Mouse (Mus musculus) CH12.LX (cell line): ENCODE data around the gene Parp9. TPM values are rescaled to one million over a fixed set of nuclear protein-coding genes. Genes with fewer than 3 reads are reported as not detected.

ENCODE experiments used
- DNase-seq: peaks from one replicate; pipeline ENCODE4 v3.0.0-alpha.2; 2013; ENCODE audit errors: extremely low read depth
- H3K27ac ChIP-seq: 2 replicates; pipeline ENCODE4 v1.5.1; 2012; ENCODE audit warnings: low read depth, mild to moderate bottlenecking, control low read depth, moderate library complexity; ENCODE audit not compliant: insufficient read depth
- H3K27me3 ChIP-seq: replicated peaks from 2 replicates; pipeline ENCODE3; 2012; ENCODE audit warnings: inconsistent platforms
- H3K36me3 ChIP-seq, 2 experiments: replicated peaks in 1 of 2; 2 replicates each; pipeline versions ENCODE3 to v1.6.1; 2012; ENCODE audit warnings: inconsistent platforms in 1 of 2, low read length in 1 of 2, mild to moderate bottlenecking in 1 of 2, mixed read lengths in 1 of 2, moderate library complexity in 1 of 2; ENCODE audit not compliant: control insufficient read depth in 1 of 2, insufficient read depth in 1 of 2
- H3K4me1 ChIP-seq, 2 experiments: 2 replicates each; pipeline ENCODE4 v1.6.1; 2012; ENCODE audit warnings: inconsistent platforms in 1 of 2, moderate library complexity in 1 of 2; ENCODE audit not compliant: insufficient read depth in 2 of 2, control insufficient read depth in 1 of 2
- H3K4me2 ChIP-seq: 2 replicates; pipeline ENCODE4 v1.6.1; 2012; ENCODE audit warnings: low read depth, mild to moderate bottlenecking, control low read depth; ENCODE audit not compliant: poor library complexity, insufficient read depth, severe bottlenecking
- H3K4me3 ChIP-seq, 3 experiments: fragments of 150-350 bp in 1 of 3; sonication (generic) in 1 of 3; replicated peaks in 1 of 3; 2 replicates each; pipeline versions ENCODE3 to v1.5.1; 2011 to 2012; ENCODE audit warnings: low read depth in 2 of 3, low read length in 2 of 3, mild to moderate bottlenecking in 2 of 3, moderate library complexity in 2 of 3, control low read depth in 1 of 3, improper control_type of control experiment in 1 of 3, inconsistent platforms in 1 of 3, mixed read lengths in 1 of 3; ENCODE audit not compliant: poor library complexity in 1 of 3
- H3K79me2 ChIP-seq: replicated peaks from 2 replicates; pipeline ENCODE4 v1.6.1; 2012; ENCODE audit warnings: mild to moderate bottlenecking, moderate library complexity; ENCODE audit not compliant: control insufficient read depth, poor library complexity, insufficient read depth, severe bottlenecking; ENCODE audit errors: extremely low read depth
- H3K9ac ChIP-seq: 2 replicates; pipeline ENCODE4 v1.6.1; 2012; ENCODE audit warnings: low read depth, mild to moderate bottlenecking, control low read depth, moderate library complexity; ENCODE audit not compliant: insufficient read depth
- H3K9me3 ChIP-seq: replicated peaks from 2 replicates; pipeline ENCODE3; 2012; ENCODE audit warnings: low read length, inconsistent platforms, mixed read lengths
- BHLHE40 ChIP-seq: IDR thresholded peaks from 2 replicates; pipeline ENCODE4 v1.6.1; 2011; ENCODE audit warnings: mild to moderate bottlenecking, low read depth, low read length, improper control_type of control experiment
- CHD1 ChIP-seq: IDR thresholded peaks from 2 replicates; pipeline ENCODE4 v1.6.1; 2012; ENCODE audit warnings: low read depth, low read length, improper control_type of control experiment, inconsistent platforms
- CTCF ChIP-seq, 2 experiments: IDR thresholded peaks in 1 of 2; conservative IDR thresholded peaks in 1 of 2; 2 replicates each; pipeline ENCODE4 v1.5.1; 2011 to 2012; ENCODE audit warnings: low read depth in 2 of 2, low read length in 2 of 2, improper control_type of control experiment in 1 of 2, inconsistent platforms in 1 of 2, mild to moderate bottlenecking in 1 of 2, moderate library complexity in 1 of 2
- E2F4 ChIP-seq: IDR thresholded peaks from 2 replicates; pipeline ENCODE4 v1.6.1; 2011; ENCODE audit warnings: low read depth, low read length, improper control_type of control experiment; ENCODE audit not compliant: insufficient replicate concordance
- ELF1 ChIP-seq: IDR thresholded peaks from 2 replicates; pipeline ENCODE4 v1.6.1; 2014; ENCODE audit warnings: low read depth, mild to moderate bottlenecking, inconsistent platforms, low read length, improper control_type of control experiment
- EP300 ChIP-seq: IDR thresholded peaks from 2 replicates; pipeline ENCODE4 v1.6.1; 2011; ENCODE audit warnings: low read length, improper control_type of control experiment
- HCFC1 ChIP-seq: IDR thresholded peaks from 2 replicates; pipeline ENCODE4 v1.6.1; 2012; ENCODE audit warnings: low read depth, mild to moderate bottlenecking, inconsistent platforms, low read length, improper control_type of control experiment
- IRF4 ChIP-seq: IDR thresholded peaks from 2 replicates; pipeline ENCODE4 v1.6.1; 2014; ENCODE audit warnings: low read depth, mild to moderate bottlenecking, inconsistent platforms, low read length, improper control_type of control experiment
- MAFK ChIP-seq: IDR thresholded peaks from 2 replicates; pipeline ENCODE4 v1.6.1; 2011; ENCODE audit warnings: low read length, improper control_type of control experiment; ENCODE audit not compliant: insufficient replicate concordance
- MAZ ChIP-seq: IDR thresholded peaks from 2 replicates; pipeline ENCODE4 v1.6.1; 2012; ENCODE audit warnings: low read depth, mild to moderate bottlenecking, inconsistent platforms, low read length, improper control_type of control experiment, moderate library complexity
- MYC ChIP-seq: IDR thresholded peaks from 2 replicates; pipeline ENCODE4 v1.6.1; 2011; ENCODE audit warnings: low read depth, mild to moderate bottlenecking, improper control_type of control experiment, low read length
- NRF1 ChIP-seq: IDR thresholded peaks from 2 replicates; pipeline ENCODE4 v1.6.1; 2014; ENCODE audit warnings: low read depth, mild to moderate bottlenecking, inconsistent platforms, low read length, improper control_type of control experiment, moderate library complexity
- PAX5 ChIP-seq: IDR thresholded peaks from 2 replicates; pipeline ENCODE4 v1.6.1; 2012; ENCODE audit warnings: low read length, inconsistent platforms, mixed read lengths
- POLR2A ChIP-seq: IDR thresholded peaks from 2 replicates; pipeline ENCODE4 v1.6.1; 2011; ENCODE audit warnings: low read depth, mild to moderate bottlenecking, improper control_type of control experiment, low read length
- RAD21 ChIP-seq: IDR thresholded peaks from 2 replicates; pipeline ENCODE4 v1.6.1; 2011; ENCODE audit warnings: low read depth, mild to moderate bottlenecking, low read length, improper control_type of control experiment, moderate library complexity
- RCOR1 ChIP-seq: conservative IDR thresholded peaks from 2 replicates; pipeline ENCODE4 v1.6.1; 2012; ENCODE audit warnings: low read depth, mild to moderate bottlenecking, inconsistent platforms, low read length, improper control_type of control experiment
- SIN3A ChIP-seq: IDR thresholded peaks from 2 replicates; pipeline ENCODE4 v1.6.1; 2012; ENCODE audit warnings: low read length, improper control_type of control experiment, inconsistent platforms
- SMC3 ChIP-seq: IDR thresholded peaks from 2 replicates; pipeline ENCODE4 v1.6.1; 2011; ENCODE audit warnings: low read depth, low read length, improper control_type of control experiment
- TBP ChIP-seq: conservative IDR thresholded peaks from 2 replicates; pipeline ENCODE4 v1.6.1; 2011; ENCODE audit warnings: low read depth, low read length, improper control_type of control experiment
- TCF12 ChIP-seq: IDR thresholded peaks from 2 replicates; pipeline ENCODE4 v1.6.1; 2014; ENCODE audit warnings: low read depth, mild to moderate bottlenecking, inconsistent platforms, low read length, improper control_type of control experiment
- USF1 ChIP-seq: IDR thresholded peaks from 2 replicates; pipeline ENCODE4 v1.6.1; 2014; ENCODE audit warnings: low read depth, mild to moderate bottlenecking, inconsistent platforms, low read length, improper control_type of control experiment
- USF2 ChIP-seq: conservative IDR thresholded peaks from 2 replicates; pipeline ENCODE4 v1.6.1; 2011; ENCODE audit warnings: low read depth, low read length, improper control_type of control experiment
- ZKSCAN1 ChIP-seq: IDR thresholded peaks from 2 replicates; pipeline ENCODE4 v1.6.1; 2012; ENCODE audit warnings: low read depth, inconsistent platforms, low read length, improper control_type of control experiment, borderline replicate concordance
- ZMIZ1 ChIP-seq: IDR thresholded peaks from 2 replicates; pipeline ENCODE4 v1.6.1; 2012; ENCODE audit warnings: low read depth, mild to moderate bottlenecking, inconsistent platforms, low read length, improper control_type of control experiment
- ZNF384 ChIP-seq: IDR thresholded peaks from 2 replicates; pipeline ENCODE4 v1.6.1; 2012; ENCODE audit warnings: low read depth, low read length, improper control_type of control experiment, inconsistent platforms
- dilution Hi-C: fragments of 300-500 bp; cut with MboI; formaldehyde crosslinking; loops from 2 replicates; pipeline ENCODE4 v1.14.3; 2020; ENCODE audit warnings: low sequenced_read_pairs; ENCODE audit not compliant: extremely low pct_unique_long_range_greater_than_20kb, extremely low pct_ligation_motif_present
- in situ Hi-C: fragments of 300-500 bp; cut with MboI; formaldehyde crosslinking; loops from 3 replicates; pipeline ENCODE4 v1.14.3; 2019; ENCODE audit warnings: low sequenced_read_pairs, low pct_ligation_motif_present, low pct_unique_long_range_greater_than_20kb, mixed read lengths
- polyA plus RNA-seq: library from polyadenylated mRNA; unstranded; fragments of >175 nt; gene quantifications from 2 replicates; pipeline ENCODE4 v1.2.1, GENCODE M21; 2012; ENCODE audit warnings: low read depth; ENCODE audit not compliant: insufficient read length
- total RNA-seq, 2 experiments: library from RNA; depleted of rRNA; stranded (reverse); fragments of 300-350 nt in 1 of 2; fragments of >200 nt in 1 of 2; gene quantifications; 2 replicates each; pipeline ENCODE4 v1.2.3; 2012 to 2014

The Parp9 gene
- total and polyA plus RNA-seq, 3 experiments: 30.3 to 53.1 (median 33.2) TPM

- H3K27ac ChIP-seq: no peak overlapping the region
- H3K4me2 ChIP-seq: no peak overlapping the region
- in situ Hi-C loops: no loop called here
- H3K9me3 ChIP-seq: no peaks in the 10 kb centered on the region
- H3K4me1 ChIP-seq: peaks cover 3 to 21% of the 10 kb centered on the region in 2 experiments; a peak in 3 of 4 replicates
- no peaks in the 10 kb centered on the region; the same call in 1 of the 2 replicates for H3K79me2 ChIP-seq
- H3K4me3 ChIP-seq: no peak overlapping the region
- TF ChIP-seq NRF1: no peak
- no peak for TF ChIP-seq CTCF (conservative IDR thresholded peaks at IDR 0.05 in 1 of 2, IDR thresholded peaks at IDR 0.05 in 1 of 2; ENCODE audit: low read depth in 2 of 2, low read length in 2 of 2)
- no peak for TF ChIP-seq USF2
- no peak for TF ChIP-seq EP300
- TF ChIP-seq RAD21: no peak
- TF ChIP-seq HCFC1: no peak
- no peak for TF ChIP-seq BHLHE40
- no peak for TF ChIP-seq MAFK
- no peak for TF ChIP-seq SMC3
- TF ChIP-seq MYC: no peak
- no peak for TF ChIP-seq USF1
- TF ChIP-seq ZNF384: no peak
- TF ChIP-seq PAX5: no peak
- dilution Hi-C loops: no loop called here
- no peaks in the 10 kb centered on the region for H3K27me3 ChIP-seq
- peaks cover 32 to 78% of the 10 kb centered on the region in 2 experiments for H3K36me3 ChIP-seq
- DNase-seq: no peak
- H3K9ac ChIP-seq: no peak overlapping the region
Measured at GRCm38 (mm10) chr16:35949264-35949663, 11.0 kb downstream of the Parp9 start.

- Histone ChIP-seq H3K79me2 (no peaks in the 10 kb centered on the region; the same call in 1 of the 2 replicates), H3K4me3 (no peak overlapping the region), H3K4me1 (peaks cover 3 to 40% of the 10 kb centered on the region in 2 experiments), H3K9ac (no peak overlapping the region), H3K36me3 (peaks cover 35 to 82% of the 10 kb centered on the region in 2 experiments)
- DNase-seq: no peak
- dilution Hi-C loops: no loop called here
- TF ChIP-seq RAD21 (no peak), BHLHE40 (no peak), ZMIZ1 (no peak), USF2 (no peak), SIN3A (no peak), CHD1 (no peak), IRF4 (no peak), TCF12 (no peak), ZKSCAN1 (no peak), USF1 (no peak), ZNF384 (no peak), ELF1 (no peak), SMC3 (no peak), HCFC1 (no peak), TBP (no peak), RCOR1 (no peak), E2F4 (no peak), CTCF (conservative IDR thresholded peaks at IDR 0.05 in 1 of 2, IDR thresholded peaks at IDR 0.05 in 1 of 2; ENCODE audit: low read depth in 2 of 2, low read length in 2 of 2) (no peak), MAZ (no peak), POLR2A (no peak)
- TF ChIP-seq, all 38 proteins: peak for 0
- H3K27ac ChIP-seq: no peak overlapping the region
- no peaks in the 10 kb centered on the region for H3K9me3 ChIP-seq
- in situ Hi-C loops: no loop called here
- no peaks in the 10 kb centered on the region for H3K27me3 ChIP-seq
- H3K4me2 ChIP-seq: no peak overlapping the region
Measured at GRCm38 (mm10) chr16:35951216-35951615, 12.9 kb downstream of the Parp9 start.
